Mouse (Mus musculus): ENCODE results near the gene C2cd5.
"Not testable (repeated sequence)": the region's sequence is repeated elsewhere in the genome, so short reads cannot be mapped to it uniquely, and the experiment has no call there.

C2cd5 gene

DNA sequence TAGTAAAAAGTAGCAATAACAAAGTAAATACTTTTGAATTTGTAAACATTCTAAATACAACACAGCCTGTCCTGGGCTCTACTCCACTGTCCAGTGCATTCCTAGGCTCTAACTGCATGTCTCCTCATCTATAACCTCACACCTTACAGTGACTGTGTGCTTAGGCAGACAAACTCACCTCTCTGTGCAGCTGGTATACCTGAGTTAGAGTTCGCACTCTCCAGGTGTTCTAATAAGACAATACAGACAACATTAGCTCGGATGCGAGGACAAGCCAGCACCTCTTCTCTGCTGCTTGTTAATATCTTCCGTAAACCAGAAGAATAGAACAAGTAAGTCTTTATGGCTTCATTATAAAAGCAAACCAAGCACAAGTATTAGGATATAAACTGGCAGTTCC lies 79.8 kb downstream of the C2cd5 start:
- no peak for DNase-seq (ENCODE audit: low spot score)

DNA sequence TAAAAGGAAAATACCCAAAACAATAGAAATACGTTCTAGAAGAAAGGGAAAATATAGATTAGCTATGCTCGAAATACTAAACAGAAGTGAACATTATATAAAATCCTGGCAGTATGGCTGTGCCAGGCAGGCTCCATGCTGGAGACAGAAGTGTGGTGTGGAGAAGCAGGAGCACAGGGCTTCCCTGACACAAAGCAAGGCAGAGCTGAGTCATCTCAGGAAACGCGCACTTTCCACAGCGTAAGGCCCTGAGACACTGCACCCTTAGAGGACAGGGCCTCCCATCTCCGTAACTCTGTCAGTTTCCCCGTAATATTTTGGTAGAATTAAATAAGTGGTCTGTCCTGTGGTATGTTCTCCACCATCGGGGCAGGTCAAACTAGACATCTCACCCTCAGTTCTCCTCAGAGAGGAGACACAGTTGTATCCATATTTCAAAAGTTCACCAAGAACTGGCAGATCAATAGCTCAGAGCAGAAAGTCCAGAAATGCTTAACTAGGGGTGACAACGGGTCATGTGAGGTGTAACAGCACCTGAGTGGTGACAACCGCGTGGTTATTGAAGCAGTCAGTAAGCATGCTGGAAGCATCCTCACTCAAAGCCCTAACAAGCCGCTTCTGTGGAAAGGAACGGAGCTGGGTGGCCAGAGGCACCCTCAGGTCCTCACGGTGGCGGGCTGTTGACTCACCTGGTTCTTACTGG lies 87.3 kb downstream of the C2cd5 start:
- DNase-seq (ENCODE audit: low spot score): no peak

DNA sequence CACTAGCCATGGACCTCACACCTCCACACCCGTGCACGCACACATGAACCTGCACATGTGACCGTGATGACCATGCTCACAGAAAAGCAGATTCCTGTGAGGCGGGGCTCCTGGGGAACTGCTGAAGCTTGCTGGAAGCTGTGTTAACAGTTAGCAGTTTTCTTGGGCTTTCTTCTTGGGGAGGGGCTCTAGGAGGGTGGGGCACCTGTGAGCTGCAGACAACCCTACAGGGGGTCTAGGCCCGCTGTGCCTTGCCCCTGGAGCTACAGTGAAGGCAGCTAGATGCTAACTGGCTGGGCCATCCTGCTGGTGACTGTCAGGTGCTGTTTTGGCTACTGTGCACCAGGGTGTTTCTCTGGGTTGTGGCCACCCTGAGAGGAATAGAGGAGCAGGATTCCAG lies 91.1 kb downstream of the C2cd5 start:
- no peak for DNase-seq (ENCODE audit: low spot score)

DNA sequence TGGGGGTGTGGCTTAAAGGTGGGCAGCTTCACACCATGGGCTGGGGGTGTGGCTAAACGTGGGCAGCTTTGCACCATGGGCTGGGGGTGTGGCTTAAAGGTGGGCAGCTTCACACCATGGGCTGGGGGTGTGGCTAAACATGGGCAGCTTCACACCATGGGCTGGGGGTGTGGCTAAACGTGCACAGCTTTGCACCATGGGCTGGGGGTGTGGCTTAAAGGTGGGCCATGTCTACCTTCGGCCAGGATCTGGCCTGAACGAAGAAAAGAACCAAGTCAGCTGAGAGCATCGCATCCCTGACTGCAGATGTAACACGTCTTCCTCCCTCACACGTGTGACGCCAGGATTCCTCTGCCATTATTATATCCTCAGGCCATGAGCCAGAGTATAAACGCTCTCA lies 94.7 kb downstream of the C2cd5 start:
- not testable (repeated sequence) for DNase-seq (ENCODE audit: low spot score)

DNA sequence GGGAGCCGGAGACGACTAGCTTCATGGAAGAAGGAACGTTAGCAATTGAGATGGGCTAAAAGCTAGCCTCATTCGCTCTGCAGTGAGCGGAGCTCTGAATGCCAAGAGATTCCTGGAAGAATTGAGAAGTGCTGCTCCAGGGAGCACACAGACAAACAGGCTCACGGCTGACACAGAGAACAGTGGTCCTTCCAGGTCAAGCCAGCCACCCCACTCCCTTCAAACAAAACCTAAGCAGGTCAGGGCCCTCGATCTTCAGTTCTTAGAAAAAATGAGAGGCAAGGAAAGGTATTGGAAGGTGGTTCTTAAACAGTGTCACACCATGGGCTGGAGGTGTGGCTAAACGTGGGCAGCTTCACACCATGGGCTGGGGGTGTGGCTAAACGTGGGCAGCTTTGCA lies 95.1 kb downstream of the C2cd5 start:
- no peak for DNase-seq (ENCODE audit: low spot score)

DNA sequence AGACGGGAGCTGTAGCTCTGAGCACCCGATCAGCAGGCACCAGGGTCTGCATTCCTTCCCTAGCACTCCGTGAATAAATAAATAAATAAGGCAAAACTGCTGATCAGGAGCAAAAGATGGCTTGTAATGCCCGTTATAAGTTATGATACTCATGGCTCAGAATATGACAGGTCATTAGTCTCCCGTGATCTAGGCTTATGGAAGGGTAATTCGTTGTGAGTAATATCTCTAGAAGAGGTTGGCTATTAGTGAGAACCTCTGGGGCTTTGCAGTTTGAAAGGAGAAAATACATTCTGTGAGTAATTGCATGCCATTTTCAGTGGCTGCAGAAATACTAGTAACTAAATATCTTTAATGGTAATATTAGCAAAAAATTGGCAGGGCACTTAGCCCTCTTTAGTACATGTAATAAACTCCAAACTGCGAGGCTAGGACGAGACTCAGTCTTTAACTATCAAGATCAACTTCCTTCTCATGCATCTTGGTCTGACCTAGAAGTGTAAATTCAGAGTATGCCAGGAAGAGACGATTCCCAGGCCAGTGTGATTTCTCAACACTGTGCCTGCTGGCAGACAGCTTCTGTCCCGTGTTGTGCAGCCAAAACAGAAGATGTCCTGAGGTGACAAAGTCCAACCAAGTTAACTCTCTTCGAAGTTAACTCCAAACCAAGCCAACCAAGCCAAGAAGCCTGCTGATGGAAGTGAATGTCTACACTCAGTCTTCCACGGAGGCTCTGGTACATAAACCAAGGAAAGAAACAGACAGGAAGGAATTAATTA lies 101.5 kb downstream of the C2cd5 start:
- DNase-seq (ENCODE audit: low spot score): no peak

DNA sequence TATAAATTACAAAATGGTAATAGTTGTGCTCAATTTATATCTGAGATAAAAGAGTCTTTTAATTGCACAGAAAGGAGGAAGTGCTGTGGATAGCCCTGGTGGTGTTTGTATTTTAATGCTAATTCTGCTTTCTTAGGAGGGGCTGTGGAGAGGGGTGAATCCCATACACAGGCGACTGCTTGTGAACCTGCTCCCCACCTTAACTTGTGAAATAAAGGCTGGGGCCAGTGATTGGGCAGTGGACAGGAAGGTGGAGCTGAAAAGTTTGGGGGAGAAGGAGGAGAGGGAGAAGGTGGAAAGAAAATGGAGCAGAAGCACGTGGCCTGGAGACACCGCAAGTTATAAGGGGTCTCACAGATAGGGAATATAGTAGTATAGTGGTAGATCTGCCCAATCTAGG lies 103.1 kb downstream of the C2cd5 start:
- no peak for DNase-seq (ENCODE audit: low spot score)

DNA sequence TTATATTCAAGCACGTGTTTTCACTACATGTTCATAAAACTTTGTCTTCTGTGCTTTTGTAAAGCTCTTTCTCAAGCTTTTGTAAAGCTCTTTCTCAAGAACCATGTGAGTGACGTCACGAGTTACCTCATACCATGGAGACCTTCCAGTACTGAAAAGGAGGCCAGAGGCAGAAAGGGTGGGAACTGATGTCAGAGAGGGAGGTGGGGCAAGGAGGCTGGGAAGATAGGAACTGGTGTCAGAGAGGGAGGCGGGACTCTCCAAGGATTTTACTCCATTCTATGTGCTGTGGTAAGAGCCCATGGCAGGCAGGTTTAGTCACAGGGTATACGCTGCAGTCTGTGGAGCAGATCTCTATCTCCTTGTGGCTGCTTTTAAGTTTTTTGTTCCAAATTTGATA lies 104.4 kb downstream of the C2cd5 start:
- no peak for DNase-seq (ENCODE audit: low spot score)

DNA sequence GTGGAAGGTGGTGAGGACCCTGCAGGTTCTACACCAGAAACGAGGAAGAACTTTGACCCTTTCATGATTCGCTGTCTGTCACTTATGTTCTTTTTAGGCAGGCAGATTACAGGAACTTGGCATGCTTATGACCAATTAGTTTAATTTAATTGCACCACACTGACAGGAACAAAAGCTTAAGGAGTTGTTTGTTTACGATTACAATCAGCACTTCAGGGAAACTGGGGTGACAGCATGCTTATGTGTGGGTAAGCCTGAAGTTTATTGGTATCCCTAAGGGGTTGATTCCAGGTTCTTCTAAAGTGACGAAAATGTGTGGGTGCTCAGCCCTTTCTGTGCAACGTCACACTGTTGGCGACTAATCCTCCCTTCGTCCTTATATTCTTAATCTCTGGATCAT lies 105.1 kb downstream of the C2cd5 start:
- DNase-seq (ENCODE audit: low spot score): no peak

DNA sequence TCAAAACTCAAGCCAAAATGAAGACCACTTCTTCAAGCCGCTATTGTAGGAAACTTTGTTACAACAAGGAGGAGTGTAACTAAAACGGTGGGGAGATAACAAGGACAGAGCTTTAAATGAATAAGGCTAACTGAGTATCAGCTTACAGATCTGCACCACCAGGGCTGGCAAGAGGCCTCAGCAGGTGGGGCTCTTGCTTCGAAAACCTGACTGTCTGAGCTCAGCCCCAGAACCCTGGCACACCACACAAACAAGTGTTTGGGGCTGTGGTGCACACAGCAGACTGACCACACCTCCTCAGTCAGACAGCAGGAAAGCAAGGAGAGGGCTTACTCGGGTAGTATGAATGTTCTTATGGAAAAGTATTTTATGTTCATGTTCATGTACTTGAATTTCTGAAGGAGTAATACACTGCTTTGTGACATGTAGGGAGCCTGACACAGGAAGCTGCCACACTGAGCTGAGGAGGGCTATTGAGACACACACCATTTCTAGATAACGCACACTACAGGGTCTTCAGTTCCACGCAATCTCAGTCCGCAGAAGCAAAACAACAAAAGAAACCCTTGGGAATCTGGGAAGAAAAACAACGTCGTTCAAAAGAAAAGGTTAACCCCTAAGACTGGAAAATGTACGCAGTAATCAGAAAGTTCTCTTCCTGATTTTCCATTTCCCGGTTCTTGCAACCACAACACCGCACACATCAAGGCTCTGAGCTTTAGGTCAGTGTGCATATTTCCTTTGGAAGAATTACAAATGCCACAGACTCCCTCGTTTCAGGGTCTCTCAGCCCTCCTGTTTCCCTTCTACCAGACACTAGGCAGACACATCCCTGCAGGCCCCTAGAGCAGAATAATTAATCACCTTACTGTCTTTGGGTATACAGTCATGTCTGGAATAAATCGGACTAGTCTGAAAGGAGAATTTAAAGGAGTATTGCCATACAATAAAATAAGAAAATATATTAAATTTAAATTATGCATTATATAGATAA lies 105.9 kb downstream of the C2cd5 start:
- no peak for DNase-seq (ENCODE audit: low spot score)

DNA sequence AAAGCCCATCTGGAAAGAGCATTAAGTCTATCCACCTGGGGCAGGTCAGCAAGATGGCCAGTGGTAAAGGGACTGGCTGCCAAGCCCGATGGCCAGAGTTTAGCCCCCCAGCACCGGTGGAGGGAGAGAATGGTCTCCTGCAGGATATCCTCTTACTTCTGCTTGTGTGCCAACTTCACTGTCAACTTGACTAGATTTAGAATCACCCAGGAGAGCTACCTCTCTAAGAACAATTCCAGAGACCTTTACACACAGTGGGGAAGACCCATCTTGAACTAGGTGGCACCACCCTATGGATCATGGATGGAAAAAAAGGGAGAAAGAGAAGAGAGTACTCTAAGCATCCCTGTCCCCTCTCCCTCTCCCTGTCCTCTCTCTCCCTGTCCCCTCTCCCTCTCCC lies 107.0 kb downstream of the C2cd5 start:
- DNase-seq (ENCODE audit: low spot score): no peak

DNA sequence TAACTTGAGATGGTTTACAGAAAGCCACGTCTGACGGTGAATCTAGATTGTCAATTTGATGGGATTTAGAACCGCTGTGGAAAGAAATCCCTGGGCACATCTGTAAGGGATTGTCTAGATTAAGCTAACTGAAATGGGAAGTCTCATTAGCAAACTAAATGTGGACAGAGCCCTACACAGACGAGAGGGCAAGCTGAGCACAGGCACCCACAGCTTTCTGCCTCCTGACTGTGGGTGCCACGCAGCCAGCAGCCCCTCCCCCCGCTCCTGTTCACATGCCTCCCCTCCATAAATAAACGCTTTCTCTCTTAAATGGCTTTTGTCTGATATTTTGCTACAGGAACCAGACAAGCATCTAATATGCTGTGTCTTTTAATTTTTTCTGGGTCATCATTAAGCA lies 107.8 kb downstream of the C2cd5 start:
- no peak for DNase-seq (ENCODE audit: low spot score)

DNA sequence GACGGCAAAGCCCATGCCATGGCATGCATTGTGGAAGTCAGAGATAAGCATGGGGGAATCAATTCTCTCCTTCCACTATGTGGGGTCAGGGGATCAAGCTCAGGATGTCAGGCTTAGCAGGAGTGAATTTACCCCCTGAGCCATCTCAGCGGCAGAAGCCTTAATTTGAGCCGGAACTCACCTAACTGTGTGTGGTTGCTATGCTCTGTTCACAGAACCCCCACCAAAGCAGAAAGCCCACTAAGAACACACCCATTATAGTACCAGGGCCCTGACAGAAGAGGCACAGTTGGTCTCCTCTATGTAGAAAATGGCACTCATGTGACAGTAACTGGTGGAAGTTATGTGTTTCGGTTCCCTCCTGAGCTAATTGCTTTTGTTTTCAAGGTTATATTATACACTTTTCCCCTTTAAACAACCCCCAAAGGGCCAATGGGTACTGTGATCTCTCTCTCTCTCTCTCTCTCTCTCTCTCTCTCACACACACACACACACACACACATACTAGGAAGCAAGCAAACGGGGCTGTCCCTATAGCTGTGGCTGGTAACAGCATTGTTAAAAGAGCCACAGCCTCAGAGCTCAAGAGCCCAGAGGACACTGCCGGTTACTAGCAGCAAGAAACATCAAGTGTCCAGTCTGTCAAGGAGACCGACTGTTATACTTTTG lies 108.4 kb downstream of the C2cd5 start:
- DNase-seq (ENCODE audit: low spot score): no peak

DNA sequence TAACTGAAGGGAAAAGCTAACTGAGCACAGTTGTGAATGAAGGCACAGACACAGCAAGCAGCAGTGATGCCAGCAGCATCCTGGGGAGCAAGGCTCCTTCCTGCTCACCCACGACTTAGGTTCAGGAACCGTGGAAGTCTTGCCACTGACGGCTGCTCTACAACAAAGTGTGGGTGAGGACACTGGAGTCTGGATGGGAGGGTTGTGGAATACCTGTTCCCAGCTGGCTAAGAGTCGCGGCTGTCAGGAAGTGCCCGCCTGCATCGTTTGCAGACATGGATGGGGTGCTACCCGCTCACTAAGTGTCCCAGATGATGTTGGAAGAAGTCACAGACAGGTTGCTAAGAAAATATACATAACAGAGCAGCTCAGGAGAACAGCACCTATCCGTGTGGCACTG lies 109.4 kb downstream of the C2cd5 start:
- DNase-seq (ENCODE audit: low spot score): no peak

DNA sequence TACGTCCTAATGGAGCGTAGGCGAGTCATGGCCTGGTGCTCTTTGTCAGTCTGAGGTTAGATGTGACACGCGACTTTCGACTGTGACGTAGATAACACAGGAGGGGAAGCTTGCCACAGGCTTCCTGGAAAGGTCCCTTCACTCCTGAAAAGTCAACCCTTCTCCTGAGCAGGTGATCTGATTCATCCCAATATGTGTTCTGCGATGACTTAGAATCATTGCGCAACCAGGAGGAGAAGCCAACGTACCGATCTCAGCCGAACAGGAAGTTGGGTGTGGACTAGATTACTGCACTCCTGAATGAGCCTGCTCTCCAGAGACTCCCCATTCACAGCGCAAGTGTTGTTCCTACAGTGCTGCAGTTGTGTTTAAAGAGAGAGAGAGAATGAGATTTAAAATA lies 110.4 kb downstream of the C2cd5 start:
- DNase-seq (ENCODE audit: low spot score): no peak

DNA sequence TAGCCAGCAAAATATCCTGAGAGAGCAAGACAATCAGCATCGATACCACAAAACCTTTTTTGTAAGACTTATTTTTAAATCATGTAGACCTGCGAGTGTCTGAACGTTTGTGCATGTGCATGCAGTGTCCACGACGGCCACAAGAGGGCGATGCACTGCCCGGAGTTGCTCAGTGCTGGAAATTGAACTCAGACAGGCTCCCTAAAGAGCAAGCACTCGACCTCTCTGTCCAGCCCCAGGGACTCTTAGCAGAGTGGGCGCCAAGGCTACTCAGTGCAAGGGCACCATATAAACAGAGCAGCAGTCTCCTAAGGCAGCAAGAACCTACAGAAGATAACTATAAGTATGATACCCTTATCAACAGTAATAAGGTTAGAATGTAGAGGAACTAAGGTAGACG lies 111.2 kb downstream of the C2cd5 start:
- peak; percentile 28 for DNase-seq (ENCODE audit: low spot score)

DNA sequence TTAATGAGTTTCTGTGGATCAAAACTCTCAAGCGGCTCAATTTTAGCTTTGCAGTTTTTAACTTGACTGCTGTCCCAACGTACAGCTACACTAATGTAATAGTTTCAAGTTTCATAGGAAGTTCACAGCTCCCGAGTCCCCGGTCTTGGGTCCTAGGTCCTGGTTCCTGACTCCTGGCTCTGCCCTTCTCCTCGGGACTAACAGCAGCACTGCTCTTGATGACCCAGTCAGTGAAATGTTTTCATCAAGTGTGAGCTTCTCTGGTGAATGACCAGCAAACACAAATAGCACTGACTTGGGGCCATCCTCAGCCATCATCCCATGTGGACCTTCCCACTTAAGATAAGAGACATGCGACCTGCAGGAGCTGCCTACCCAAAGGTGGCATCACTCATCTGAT lies 111.7 kb downstream of the C2cd5 start:
- DNase-seq (ENCODE audit: low spot score): no peak

DNA sequence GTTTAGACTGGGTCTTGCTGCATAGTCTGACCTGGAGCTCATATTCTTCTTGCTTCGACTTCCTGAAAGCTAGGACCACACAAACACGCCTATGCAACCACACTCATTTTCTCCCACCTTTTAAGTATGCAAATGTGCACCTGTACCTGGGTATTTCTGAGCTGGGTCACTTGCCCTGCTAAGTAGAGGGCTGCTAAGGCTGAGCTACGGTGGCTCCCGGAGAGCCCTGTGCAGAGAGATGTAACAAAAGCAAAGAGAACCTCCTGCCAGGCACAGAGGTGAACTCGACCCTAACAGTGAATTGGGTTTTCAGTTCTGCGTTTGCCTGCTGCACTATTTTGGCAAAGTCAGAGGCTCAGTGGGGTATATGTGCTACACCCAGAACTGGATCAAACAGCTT lies 112.3 kb downstream of the C2cd5 start:
- no peak for DNase-seq (ENCODE audit: low spot score)

DNA sequence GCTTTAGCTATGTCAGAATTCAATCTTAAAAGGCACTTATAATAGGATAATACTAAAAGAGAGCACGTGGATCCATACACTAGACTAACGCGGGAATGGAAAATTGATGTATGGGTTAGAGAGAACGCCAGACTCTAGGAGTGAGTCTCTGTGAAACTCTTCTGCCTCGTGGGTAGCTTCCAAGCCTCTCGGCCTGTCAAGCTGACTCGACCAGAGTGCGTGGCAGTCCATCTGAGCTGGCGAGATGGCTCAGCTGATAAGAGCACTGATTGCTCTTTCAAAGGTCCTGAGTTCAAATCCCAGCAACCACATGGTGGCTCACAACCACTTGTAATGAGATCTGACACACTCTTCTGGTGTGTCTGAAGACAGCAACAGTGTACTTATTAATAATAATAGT lies 113.2 kb downstream of the C2cd5 start:
- not testable (repeated sequence) for DNase-seq (ENCODE audit: low spot score)

DNA sequence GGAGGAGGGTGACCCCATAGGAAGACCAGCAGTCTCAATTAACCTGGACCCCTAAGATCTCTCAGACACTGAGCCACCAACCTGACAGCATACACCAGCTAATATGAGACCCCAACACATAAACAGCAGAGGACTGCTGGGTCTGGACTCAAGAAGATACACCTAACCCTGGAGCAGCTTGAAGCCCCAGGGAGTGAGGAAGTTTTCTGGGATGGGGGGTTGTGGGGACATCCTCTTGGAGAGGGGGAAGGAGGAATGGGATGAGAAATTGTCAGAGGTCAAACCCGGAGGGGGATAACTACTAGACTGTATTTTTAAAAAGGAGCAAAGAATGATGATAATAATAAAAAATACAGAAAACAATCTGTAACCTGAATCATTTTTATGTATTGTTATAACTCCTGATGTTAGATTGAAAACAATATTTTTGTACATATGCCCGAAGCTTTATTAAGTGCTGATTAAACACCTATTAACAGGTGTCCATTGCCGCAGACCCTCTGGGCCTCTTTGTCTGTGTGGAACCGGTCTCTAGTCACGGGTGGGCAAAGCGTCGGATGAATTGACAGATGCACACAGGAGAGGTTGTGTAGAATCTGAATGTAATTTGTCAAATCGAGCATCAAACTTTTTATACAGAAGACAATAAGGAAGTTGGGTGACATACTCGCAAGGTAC lies 114.2 kb downstream of the C2cd5 start:
- not testable (repeated sequence) for DNase-seq (ENCODE audit: low spot score)

Measured in left cerebral cortex, adult 11 months (tissue).